Mouse (Mus musculus): ENCODE results near the gene Eif4a3. TPM values are rescaled to one million over a fixed set of nuclear protein-coding genes. Genes with fewer than 3 reads are reported as not detected.
"Not testable (repeated sequence)": the region's sequence is repeated elsewhere in the genome, so short reads cannot be mapped to it uniquely, and the experiment has no call there.

Gene Eif4a3
- polyA plus RNA-seq, 1 experiment from 2014 or later = 428 TPM

DNA sequence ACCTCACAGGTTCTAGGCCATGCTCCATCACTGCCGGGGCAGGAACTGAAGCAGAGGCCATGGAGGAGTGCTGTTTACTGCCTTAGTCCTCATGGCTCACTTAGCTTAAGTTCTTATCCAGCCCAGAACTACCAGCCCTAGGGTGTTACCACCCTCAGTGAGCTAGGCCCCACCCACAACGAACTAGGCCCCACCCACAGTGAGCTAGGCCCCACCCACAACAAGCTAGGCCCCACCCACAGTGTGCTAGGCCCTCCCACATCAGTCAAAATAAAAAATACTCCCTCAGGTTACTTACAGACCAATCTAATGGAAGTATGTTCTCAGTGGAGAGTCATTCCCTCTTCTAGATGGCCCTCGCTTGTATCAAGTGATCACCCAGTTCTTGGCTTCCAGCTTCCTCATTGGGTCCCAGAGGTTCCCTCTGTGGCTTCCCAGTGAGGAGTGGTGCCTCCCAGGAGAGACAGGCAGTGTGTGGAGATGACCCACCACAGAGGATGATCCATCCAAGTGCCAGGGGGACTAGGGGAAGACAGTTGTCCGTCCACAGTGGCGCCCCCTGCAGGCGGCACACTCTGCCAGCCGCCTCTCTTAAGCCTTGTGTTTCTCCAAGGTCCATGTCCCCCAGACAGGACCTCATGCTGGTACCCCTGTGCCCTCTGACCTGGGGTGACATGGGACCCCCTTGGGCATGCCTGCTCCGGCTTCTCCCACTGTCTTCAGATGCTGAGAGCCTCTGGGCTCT is 26.5 kb downstream of the Eif4a3 start:
- Histone ChIP-seq H3K9ac (no peak overlapping the region), H3K27me3 (ENCODE audit: insufficient read depth, low read length) (no peaks in the 10 kb centered on the region), H3K36me3 (ENCODE audit: insufficient read depth) (peaks cover 42% of the 10 kb centered on the region), H3K27ac (ENCODE audit: low read depth) (no peak overlapping the region), H3K9me3 (ENCODE audit: low read depth, low read length) (no peaks in the 10 kb centered on the region), H3K4me1 (ENCODE audit: insufficient read depth) (peaks cover 5% of the 10 kb centered on the region), H3K4me3 (ENCODE audit: low read depth, low read length) (no peak overlapping the region), H3K4me2 (no peak overlapping the region)
- peak; percentile 49 for TF ChIP-seq CTCF (IDR thresholded peaks at IDR 0.05; ENCODE audit: low read depth)
- ATAC-seq (ENCODE audit: insufficient read depth) (no peak), DNase-seq (no peak)
- WGBS = 76% methylated on average over 8 of the region's 8 CpGs

DNA sequence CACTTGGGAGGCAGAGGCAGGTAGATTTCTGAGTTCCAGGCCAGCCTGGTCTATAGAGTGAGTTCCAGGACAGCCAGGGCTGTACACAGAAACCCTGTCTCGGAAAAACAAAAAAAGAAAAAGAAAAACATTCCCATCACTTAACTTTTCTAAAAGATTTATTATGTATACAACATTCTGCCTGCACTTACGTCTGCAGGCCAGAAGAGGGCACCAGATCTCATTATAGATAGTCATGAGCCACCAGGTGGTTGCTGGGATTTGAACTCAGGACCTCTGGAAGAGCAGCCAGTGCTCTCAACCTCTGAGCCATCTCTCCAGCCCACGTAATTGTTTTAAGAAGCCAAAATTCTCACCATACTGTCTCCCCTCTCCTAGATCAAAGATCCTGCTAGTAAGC is 27.4 kb downstream of the Eif4a3 start:
- not testable (repeated sequence) for H3K27me3 ChIP-seq (ENCODE audit: insufficient read depth, low read length); H3K4me2 ChIP-seq; ATAC-seq (ENCODE audit: insufficient read depth); H3K9me3 ChIP-seq (ENCODE audit: low read depth, low read length); H3K4me1 ChIP-seq (ENCODE audit: insufficient read depth); H3K9ac ChIP-seq; H3K27ac ChIP-seq (ENCODE audit: low read depth); H3K4me3 ChIP-seq (ENCODE audit: low read depth, low read length)
- 65% methylated on average over 3 of the region's 3 CpGs for WGBS
- TF ChIP-seq CTCF (IDR thresholded peaks at IDR 0.05; ENCODE audit: low read depth) = peak; percentile 56
- peak; percentile 37 for DNase-seq
- H3K36me3 ChIP-seq (ENCODE audit: insufficient read depth) = peaks cover 42% of the 10 kb centered on the region

DNA sequence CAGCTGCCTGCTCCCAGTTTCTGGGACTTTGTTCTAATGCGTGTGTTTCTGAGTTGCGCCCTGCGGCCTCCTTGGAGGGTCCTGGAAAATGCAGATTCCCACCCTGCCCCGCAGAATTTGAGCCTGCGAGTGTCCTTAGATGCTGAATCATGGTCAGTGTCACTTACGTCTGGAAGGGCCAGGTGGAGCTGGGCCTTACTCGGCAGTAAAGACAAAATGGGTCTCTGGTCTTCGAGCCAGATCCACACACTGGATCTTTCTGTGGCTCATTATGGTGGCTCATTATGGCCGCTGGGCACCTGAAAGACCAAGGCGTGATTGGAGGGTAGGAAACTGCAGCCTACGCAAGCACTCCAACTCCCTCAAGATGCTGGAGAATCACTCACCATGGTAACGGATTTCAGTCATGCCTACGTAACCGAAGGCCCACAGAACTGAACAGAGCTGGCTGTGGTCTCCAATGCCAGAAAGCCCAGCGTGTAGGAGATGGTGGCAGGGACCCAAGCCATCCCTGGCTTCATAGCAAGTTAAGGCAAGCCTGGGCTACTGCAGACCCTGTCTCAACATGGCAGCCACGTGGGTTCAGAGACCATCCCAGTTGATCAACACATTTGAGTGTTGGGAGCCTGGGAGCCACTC is 31.2 kb downstream of the Eif4a3 start:
- Histone ChIP-seq H3K9ac (peak overlapping the region; percentile 78), H3K4me1 (ENCODE audit: insufficient read depth) (peaks cover 9% of the 10 kb centered on the region), H3K9me3 (ENCODE audit: low read depth, low read length) (no peaks in the 10 kb centered on the region), H3K36me3 (ENCODE audit: insufficient read depth) (peaks cover 20% of the 10 kb centered on the region; the same call in 1 of the 2 replicates), H3K27ac (ENCODE audit: low read depth) (no peak overlapping the region), H3K4me3 (ENCODE audit: low read depth, low read length) (peak overlapping the region; percentile 72), H3K27me3 (ENCODE audit: insufficient read depth, low read length) (no peaks in the 10 kb centered on the region), H3K4me2 (peak overlapping the region; percentile 96)
- TF ChIP-seq CTCF (IDR thresholded peaks at IDR 0.05; ENCODE audit: low read depth) = no peak
- WGBS = 73% methylated on average over 16 of the region's 16 CpGs
- ATAC-seq (ENCODE audit: insufficient read depth) (no peak), DNase-seq (peak; percentile 18)

DNA sequence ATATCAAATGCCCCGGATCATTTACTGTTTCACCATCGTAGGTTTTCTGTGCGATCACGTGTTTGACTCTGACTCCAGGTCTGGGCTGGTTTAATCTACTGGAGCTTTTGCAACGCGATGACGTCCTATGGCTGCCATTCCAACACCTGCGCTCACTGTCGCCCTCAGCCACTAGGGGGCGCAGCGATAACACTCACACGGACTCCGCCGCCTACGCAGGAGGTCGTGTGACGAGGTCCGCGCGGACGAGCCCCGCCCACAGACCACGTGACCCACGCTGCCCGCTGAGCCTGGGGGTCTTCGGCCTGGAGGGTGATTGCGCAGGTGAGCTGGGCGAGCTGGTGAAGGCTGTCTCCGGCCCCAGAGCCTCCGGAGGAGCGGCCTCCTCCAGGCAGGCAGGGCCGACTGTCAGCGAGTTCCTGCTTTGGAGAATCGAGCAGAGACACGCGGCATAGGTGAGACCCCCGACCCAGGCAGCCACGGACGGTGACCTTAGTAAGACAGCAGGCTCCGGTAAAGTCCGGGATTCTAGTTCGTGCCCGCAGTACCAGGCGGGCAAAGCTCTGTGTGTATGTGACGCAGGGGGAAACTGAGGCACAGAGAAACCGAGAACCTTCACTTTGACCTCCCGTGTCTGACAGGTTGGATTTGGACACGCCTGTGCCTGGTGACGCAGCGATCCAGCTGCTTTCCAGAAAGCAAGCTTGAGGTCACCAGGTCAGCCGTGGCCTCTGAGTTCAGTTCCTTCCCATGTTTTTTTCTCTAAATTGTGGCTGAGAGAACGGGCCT is 31.9 kb downstream of the Eif4a3 start, which contains the start of gene Gaa:
Gene Gaa (plus strand): TSS at position 120 of the 789 bp plus-strand sequence.
- DNase-seq (peak; percentile 98), ATAC-seq (ENCODE audit: insufficient read depth) (peak; percentile 83)
- H3K4me2 ChIP-seq = peak within 1 kb of the TSS; percentile 96
- 3% methylated on average over 52 of the region's 52 CpGs for WGBS
- peaks cover 13% of the 10 kb centered on the region; the same call in 1 of the 2 replicates for H3K36me3 ChIP-seq (ENCODE audit: insufficient read depth)
- peaks cover 9% of the 10 kb centered on the region for H3K4me1 ChIP-seq (ENCODE audit: insufficient read depth)
- peak within 1 kb of the TSS; percentile 78 for H3K9ac ChIP-seq
- H3K27me3 ChIP-seq (ENCODE audit: insufficient read depth, low read length) = no peaks in the 10 kb centered on the region
- no peak within 1 kb of the TSS for H3K27ac ChIP-seq (ENCODE audit: low read depth)
- TF ChIP-seq CTCF (IDR thresholded peaks at IDR 0.05; ENCODE audit: low read depth) = peak; percentile 100
- H3K9me3 ChIP-seq (ENCODE audit: low read depth, low read length) = no peaks in the 10 kb centered on the region
- H3K4me3 ChIP-seq (ENCODE audit: low read depth, low read length) = peak within 1 kb of the TSS; percentile 72

DNA sequence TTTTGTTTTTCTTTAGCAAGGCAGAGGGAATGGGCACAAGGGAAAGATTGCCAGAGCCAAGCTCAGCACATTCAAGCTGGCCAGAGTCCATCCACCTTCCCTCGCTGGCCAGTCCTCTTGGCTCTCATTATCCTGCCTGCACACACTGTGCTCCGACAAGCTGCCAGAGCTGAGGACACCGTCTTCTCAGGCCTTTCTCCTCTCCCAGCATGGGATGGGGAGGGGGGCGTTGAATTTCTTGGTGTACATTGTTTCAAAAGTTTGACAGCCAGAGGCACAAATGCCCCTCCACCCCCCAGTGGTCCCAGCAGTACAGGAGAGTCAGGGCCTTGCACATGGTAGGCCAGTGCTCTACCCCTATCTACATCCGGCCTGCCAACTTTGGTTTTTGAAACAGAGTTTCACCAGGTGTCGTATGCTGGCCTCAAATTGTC is 32.6 kb downstream of the Eif4a3 start:
- no peak overlapping the region; the same call in 1 of the 2 replicates for H3K9ac ChIP-seq
- DNase-seq (peak; percentile 31), ATAC-seq (ENCODE audit: insufficient read depth) (peak; percentile 32)
- WGBS = 39% methylated on average over 6 of the region's 6 CpGs
- peak overlapping the region; percentile 96 for H3K4me2 ChIP-seq
- H3K4me3 ChIP-seq (ENCODE audit: low read depth, low read length) = peak overlapping the region; percentile 72
- peaks cover 9% of the 10 kb centered on the region for H3K4me1 ChIP-seq (ENCODE audit: insufficient read depth)
- H3K9me3 ChIP-seq (ENCODE audit: low read depth, low read length) = no peaks in the 10 kb centered on the region
- peaks cover 10% of the 10 kb centered on the region; the same call in 1 of the 2 replicates for H3K36me3 ChIP-seq (ENCODE audit: insufficient read depth)
- no peak overlapping the region for H3K27ac ChIP-seq (ENCODE audit: low read depth)
- no peak for TF ChIP-seq CTCF (IDR thresholded peaks at IDR 0.05; ENCODE audit: low read depth)
- H3K27me3 ChIP-seq (ENCODE audit: insufficient read depth, low read length) = no peaks in the 10 kb centered on the region

DNA sequence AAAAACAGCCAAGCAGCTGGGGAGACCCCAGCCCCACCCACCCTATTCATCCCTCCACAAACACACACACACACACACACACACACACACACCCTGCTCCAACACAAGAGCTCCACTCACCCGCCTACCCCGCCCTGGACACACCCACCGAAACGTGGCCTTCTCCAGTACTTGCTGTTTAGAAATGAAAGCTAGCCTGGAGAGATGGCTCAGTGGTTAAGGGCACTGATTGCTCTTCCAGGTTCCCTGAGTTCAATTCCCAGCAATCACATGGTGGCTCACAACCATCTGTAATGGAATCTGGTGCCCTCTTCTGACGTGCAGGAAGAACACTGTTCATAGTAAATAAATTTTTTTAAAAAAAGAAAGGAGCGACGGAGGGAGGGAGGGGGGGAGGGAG is 34.1 kb downstream of the Eif4a3 start:
- no peak overlapping the region for H3K4me3 ChIP-seq (ENCODE audit: low read depth, low read length)
- no peaks in the 10 kb centered on the region for H3K27me3 ChIP-seq (ENCODE audit: insufficient read depth, low read length)
- TF ChIP-seq CTCF (IDR thresholded peaks at IDR 0.05; ENCODE audit: low read depth) = no peak
- no peaks in the 10 kb centered on the region for H3K9me3 ChIP-seq (ENCODE audit: low read depth, low read length)
- no peak overlapping the region for H3K27ac ChIP-seq (ENCODE audit: low read depth)
- no peak overlapping the region for H3K9ac ChIP-seq
- ATAC-seq (ENCODE audit: insufficient read depth) = no peak
- no peak overlapping the region for H3K4me2 ChIP-seq
- H3K4me1 ChIP-seq (ENCODE audit: insufficient read depth) = peaks cover 9% of the 10 kb centered on the region
- peaks cover 6% of the 10 kb centered on the region; the same call in 1 of the 2 replicates for H3K36me3 ChIP-seq (ENCODE audit: insufficient read depth)
- no peak for DNase-seq
- 77% methylated on average over 7 of the region's 7 CpGs for WGBS

Data from lung, embryonic 14.5 days (tissue).